Mouse (Mus musculus) bone marrow macrophage, adult 2 months (primary cell): ENCODE data around the gene C130026I21Rik.
"Not testable (repeated sequence)": the region's sequence is repeated elsewhere in the genome, so short reads cannot be mapped to it uniquely, and the experiment has no call there.

ENCODE experiments used
- CTCF ChIP-seq: IDR thresholded peaks from 2 replicates; pipeline ENCODE4 v1.5.1; 2012; ENCODE audit warnings: low read depth, mild to moderate bottlenecking, low read length, moderate library complexity
- POLR2A ChIP-seq: IDR thresholded peaks from 2 replicates; pipeline ENCODE4 v1.6.1; 2012; ENCODE audit warnings: mild to moderate bottlenecking, low read depth, low read length, borderline replicate concordance

DNA sequence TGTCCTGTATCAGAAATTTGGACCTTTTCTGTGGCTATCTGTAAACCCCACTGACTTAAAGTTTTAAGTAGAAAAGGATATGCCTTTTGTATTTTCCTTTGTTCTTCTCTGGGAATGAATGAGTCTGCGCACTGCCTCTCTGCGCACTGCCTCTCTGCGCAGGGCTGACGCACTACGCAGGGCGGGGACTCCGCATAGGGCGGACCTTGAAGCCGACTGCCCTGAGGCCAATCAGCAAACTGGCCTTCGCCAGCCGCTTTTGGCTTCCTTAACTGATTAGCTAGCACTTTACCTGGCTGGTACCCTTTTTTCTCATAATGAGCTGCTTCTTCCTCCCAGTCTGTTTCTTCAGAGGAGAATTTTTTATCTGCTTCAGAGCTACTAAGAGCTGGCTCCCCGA is 271.1 kb downstream of the C130026I21Rik start:
- not testable (repeated sequence) for TF ChIP-seq CTCF, POLR2A
